Mouse (Mus musculus) intestine, embryonic 14.5 days (tissue): ENCODE measurements around the gene Scn7a. TPM values are rescaled to one million over a fixed set of nuclear protein-coding genes. Genes with fewer than 3 reads are reported as not detected.
A peak's percentile ranks its signal among the peaks of the same experiment; 100 is the strongest.

Experiments used
- ATAC-seq: fragments of 200-750 bp; cut with Nextera tagmentation; replicated peaks from 2 replicates; pipeline ENCODE4 v1.8.0; 2017; ENCODE audit warnings: low read depth, moderate number of reproducible peaks, moderate TSS enrichment, moderate library complexity; ENCODE audit not compliant: low FRiP score, low TSS enrichment
- DNase-seq: peaks from one replicate; pipeline ENCODE4 v3.0.0-alpha.2; 2018; ENCODE audit warnings: low spot score
- H3K27ac ChIP-seq: fragments of 300-500 bp; sonication (generic); 2 replicates; pipeline ENCODE4 v1.5.1; 2014; ENCODE audit warnings: low read depth, mild to moderate bottlenecking, control low read depth
- H3K27me3 ChIP-seq: fragments of 300-500 bp; sonication (generic); replicated peaks from 2 replicates; pipeline ENCODE4 v1.6.1; 2014; ENCODE audit warnings: low read length, control low read depth; ENCODE audit not compliant: control insufficient read depth, insufficient read depth
- H3K36me3 ChIP-seq: fragments of 300-500 bp; sonication (generic); 2 replicates; pipeline ENCODE4 v1.6.1; 2014; ENCODE audit warnings: low read length, control low read depth; ENCODE audit not compliant: control insufficient read depth, insufficient read depth
- H3K4me1 ChIP-seq: fragments of 300-500 bp; sonication (generic); replicated peaks from 2 replicates; pipeline ENCODE4 v1.6.1; 2014; ENCODE audit warnings: low read length, control low read depth, mixed read lengths; ENCODE audit not compliant: control insufficient read depth, insufficient read depth
- H3K4me2 ChIP-seq: fragments of 300-500 bp; sonication (generic); 2 replicates; pipeline ENCODE4 v1.6.1; 2014; ENCODE audit warnings: low read length
- H3K4me3 ChIP-seq: fragments of 300-500 bp; sonication (generic); 2 replicates; pipeline ENCODE4 v1.5.1; 2014; ENCODE audit warnings: low read depth, low read length, control low read depth, mixed read lengths
- H3K9ac ChIP-seq: fragments of 300-500 bp; sonication (generic); 2 replicates; pipeline ENCODE4 v1.6.1; 2014; ENCODE audit warnings: mild to moderate bottlenecking, low read length
- H3K9me3 ChIP-seq: fragments of 300-500 bp; sonication (generic); 2 replicates; pipeline ENCODE4 v1.6.1; 2016; ENCODE audit warnings: low read length, control low read depth; ENCODE audit not compliant: control insufficient read depth
- WGBS: fragments of 180-500 bp; shearing (Covaris S2); extraction: QIAGEN DNeasy Blood & Tissue Kit; methylation state at CpG from one replicate; pipeline ENCODE4 v1.1.7; 2014; 5-methylcytosine and 5-hydroxymethylcytosine counted together
- polyA plus RNA-seq: library from polyadenylated mRNA; unstranded; fragments of >200 nt; fragmentation: Nextera tagmentation; extraction: Ambion mirVana; gene quantifications from 2 replicates; pipeline ENCODE4 v1.2.1, GENCODE M21; 2014

Scn7a gene
- polyA plus RNA-seq, 1 experiment from 2014 or later = 0.18 TPM

GRCm38 (mm10) chr2:66644384-66644783 is 140.3 kb downstream of the Scn7a start:
- Histone ChIP-seq H3K27me3 (no peaks in the 10 kb centered on the region), H3K4me2 (no peak overlapping the region), H3K4me1 (no peaks in the 10 kb centered on the region), H3K27ac (no peak overlapping the region), H3K9me3 (no peaks in the 10 kb centered on the region), H3K4me3 (no peak overlapping the region), H3K9ac (no peak overlapping the region), H3K36me3 (no peaks in the 10 kb centered on the region)
- DNase-seq = no peak
- WGBS = 26% methylated on average over 5 of the region's 5 CpGs
- ATAC-seq = no peak

GRCm38 (mm10) chr2:66634580-66635359 is 149.9 kb downstream of the Scn7a start, which contains the start of gene Scn9a:
Scn9a (minus strand) TSS chr2:66634962.
- no peaks in the 10 kb centered on the region for H3K9me3 ChIP-seq
- no peak within 1 kb of the TSS for H3K27ac ChIP-seq
- DNase-seq = peak; percentile 58
- H3K4me3 ChIP-seq = peak within 1 kb of the TSS; percentile 27
- ATAC-seq = peak; percentile 78
- no peak within 1 kb of the TSS for H3K9ac ChIP-seq
- H3K27me3 ChIP-seq = peaks cover 16% of the 10 kb centered on the region
- peak within 1 kb of the TSS; percentile 41 for H3K4me2 ChIP-seq
- 2% methylated on average over 29 of the region's 29 CpGs for WGBS
- no peaks in the 10 kb centered on the region for H3K4me1 ChIP-seq
- H3K36me3 ChIP-seq = no peaks in the 10 kb centered on the region

- H3K9ac ChIP-seq = no peak overlapping the region
- DNase-seq (no peak), ATAC-seq (no peak)
- H3K4me3 ChIP-seq = no peak overlapping the region
- no peaks in the 10 kb centered on the region for H3K4me1 ChIP-seq
- H3K27ac ChIP-seq = no peak overlapping the region
- H3K4me2 ChIP-seq = no peak overlapping the region
- H3K27me3 ChIP-seq = peaks cover 16% of the 10 kb centered on the region
- WGBS = 28% methylated on average over 5 of the region's 5 CpGs
- H3K9me3 ChIP-seq = no peaks in the 10 kb centered on the region
- no peaks in the 10 kb centered on the region for H3K36me3 ChIP-seq
Measured at GRCm38 (mm10) chr2:66632728-66633127, 152.0 kb downstream of the Scn7a start.

Other genes starting within 250 kb of the Scn7a start
- gene Scn9a, start 150.0 kb downstream of the Scn7a start, polyA plus RNA-seq = 1.2 and 1.4 TPM in 2 replicates